Mouse (Mus musculus) lung, embryonic 14.5 days (tissue): ENCODE measurements around the gene Usf1. TPM values are rescaled to one million over a fixed set of nuclear protein-coding genes. Genes with fewer than 3 reads are reported as not detected.

Experiments
- ATAC-seq: fragments of 200-750 bp; cut with Nextera tagmentation; 2 replicates; pipeline ENCODE4 v1.8.0; 2017; ENCODE audit warnings: mild to moderate bottlenecking, moderate TSS enrichment, moderate library complexity; ENCODE audit not compliant: insufficient read depth
- DNase-seq: peaks from one replicate; pipeline ENCODE4 v3.0.0-alpha.2; 2015
- H3K27ac ChIP-seq: fragments of 300-500 bp; sonication (generic); 2 replicates; pipeline ENCODE4 v1.5.1; 2014; ENCODE audit warnings: low read depth, mild to moderate bottlenecking, moderate library complexity
- H3K27me3 ChIP-seq: fragments of 300-500 bp; sonication (generic); 2 replicates; pipeline ENCODE4 v1.6.1; 2014; ENCODE audit warnings: low read length, control low read depth; ENCODE audit not compliant: insufficient read depth
- H3K36me3 ChIP-seq: fragments of 300-500 bp; sonication (generic); 2 replicates; pipeline ENCODE4 v1.6.1; 2014; ENCODE audit warnings: control low read depth; ENCODE audit not compliant: insufficient read depth
- H3K4me1 ChIP-seq: fragments of 300-500 bp; sonication (generic); 2 replicates; pipeline ENCODE4 v1.6.1; 2014; ENCODE audit warnings: antibody characterized with exemption, control low read depth; ENCODE audit not compliant: insufficient read depth
- H3K4me2 ChIP-seq: fragments of 300-500 bp; sonication (generic); 2 replicates; pipeline ENCODE4 v1.6.1; 2014; ENCODE audit warnings: mild to moderate bottlenecking
- H3K4me3 ChIP-seq: fragments of 300-500 bp; sonication (generic); 2 replicates; pipeline ENCODE4 v1.5.1; 2014; ENCODE audit warnings: low read depth, low read length
- H3K9ac ChIP-seq: fragments of 300-500 bp; sonication (generic); 2 replicates; pipeline ENCODE4 v1.6.1; 2014
- H3K9me3 ChIP-seq: fragments of 300-500 bp; sonication (generic); 2 replicates; pipeline ENCODE4 v1.6.1; 2016; ENCODE audit warnings: low read depth, low read length, control low read depth
- CTCF ChIP-seq: IDR thresholded peaks from 2 replicates; pipeline ENCODE4 v1.5.1; 2016; ENCODE audit warnings: antibody characterized with exemption, low read depth
- WGBS: fragments of 180-500 bp; shearing (Covaris S2); extraction: QIAGEN DNeasy Blood & Tissue Kit; methylation state at CpG from one replicate; pipeline ENCODE4 v1.1.7; 2014; 5-methylcytosine and 5-hydroxymethylcytosine counted together
- polyA plus RNA-seq: library from polyadenylated mRNA; unstranded; fragments of >200 nt; fragmentation: Nextera tagmentation; extraction: Ambion mirVana; gene quantifications from 2 replicates; pipeline ENCODE4 v1.2.1, GENCODE M21; 2014

Usf1 gene
- polyA plus RNA-seq, 1 experiment from 2014 or later: 81.0 TPM

DNA sequence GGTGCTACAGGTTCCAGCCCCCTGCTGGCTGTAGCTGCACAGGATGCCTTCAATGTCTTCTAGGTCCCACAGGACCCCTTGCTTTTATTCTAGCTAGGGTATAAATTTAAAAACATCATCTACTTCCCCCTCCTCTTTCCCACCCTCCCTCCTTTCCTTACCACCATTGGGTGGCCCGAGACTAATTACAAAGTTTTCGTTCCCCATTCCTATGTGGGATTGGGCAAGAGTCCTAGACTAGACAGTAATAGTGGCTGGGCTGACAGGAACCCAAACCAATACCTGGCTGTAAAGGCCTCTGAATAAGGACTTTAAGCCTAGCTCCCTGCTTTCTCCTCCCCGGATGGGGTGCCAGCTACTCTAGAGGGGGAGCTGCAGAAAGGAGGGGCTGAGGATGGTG lies 52.0 kb downstream of the Usf1 start:
- H3K27ac ChIP-seq: no peak overlapping the region
- peaks cover 28% of the 10 kb centered on the region; the same call in 1 of the 2 replicates for H3K36me3 ChIP-seq
- H3K9me3 ChIP-seq: no peaks in the 10 kb centered on the region
- no peak overlapping the region for H3K4me2 ChIP-seq
- ATAC-seq (no peak), DNase-seq (no peak)
- no peaks in the 10 kb centered on the region for H3K27me3 ChIP-seq
- no peak overlapping the region for H3K9ac ChIP-seq
- H3K4me3 ChIP-seq: no peak overlapping the region
- WGBS: 94% methylated on average over 3 of the region's 3 CpGs
- TF ChIP-seq CTCF: no peak
- no peaks in the 10 kb centered on the region for H3K4me1 ChIP-seq

DNA sequence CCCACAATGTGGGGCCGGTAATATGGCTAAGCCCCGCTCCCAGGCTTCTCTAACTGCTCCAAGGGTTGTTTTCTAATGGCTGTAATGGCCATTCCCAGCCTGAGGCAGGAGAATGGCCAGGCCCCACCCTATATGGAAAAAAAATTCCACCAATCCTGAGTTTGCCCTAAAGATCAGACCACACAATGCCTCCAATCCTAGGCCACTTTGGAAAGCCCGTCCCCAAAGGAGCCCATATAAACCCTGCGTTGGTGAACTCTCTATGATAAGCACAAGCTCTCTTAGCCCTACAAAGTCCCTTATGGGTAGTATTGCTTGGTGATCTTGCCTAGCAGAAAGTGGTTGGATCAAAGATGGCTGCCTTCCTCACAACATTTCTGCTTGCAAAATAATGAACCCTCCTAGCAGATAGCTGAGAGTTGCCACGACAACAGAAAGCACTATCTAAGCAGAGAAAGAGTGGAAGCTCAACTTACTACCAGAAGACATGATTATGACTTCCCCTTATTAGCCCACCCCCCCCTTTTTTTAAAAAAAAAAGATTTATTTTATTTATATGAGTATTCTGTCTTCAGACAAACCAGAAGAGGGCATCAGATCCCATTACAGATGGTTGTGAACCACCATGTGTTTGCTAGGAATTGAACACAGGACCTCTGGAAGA lies 54.8 kb downstream of the Usf1 start:
- ATAC-seq: no peak
- Histone ChIP-seq H3K4me1 (no peaks in the 10 kb centered on the region), H3K36me3 (peaks cover 24% of the 10 kb centered on the region; the same call in 1 of the 2 replicates), H3K9ac (no peak overlapping the region), H3K27ac (no peak overlapping the region), H3K27me3 (no peaks in the 10 kb centered on the region), H3K4me3 (no peak overlapping the region), H3K4me2 (no peak overlapping the region), H3K9me3 (no peaks in the 10 kb centered on the region)
- DNase-seq: no peak
- no peak for TF ChIP-seq CTCF
- WGBS: 88% methylated on average over 5 of the region's 5 CpGs

DNA sequence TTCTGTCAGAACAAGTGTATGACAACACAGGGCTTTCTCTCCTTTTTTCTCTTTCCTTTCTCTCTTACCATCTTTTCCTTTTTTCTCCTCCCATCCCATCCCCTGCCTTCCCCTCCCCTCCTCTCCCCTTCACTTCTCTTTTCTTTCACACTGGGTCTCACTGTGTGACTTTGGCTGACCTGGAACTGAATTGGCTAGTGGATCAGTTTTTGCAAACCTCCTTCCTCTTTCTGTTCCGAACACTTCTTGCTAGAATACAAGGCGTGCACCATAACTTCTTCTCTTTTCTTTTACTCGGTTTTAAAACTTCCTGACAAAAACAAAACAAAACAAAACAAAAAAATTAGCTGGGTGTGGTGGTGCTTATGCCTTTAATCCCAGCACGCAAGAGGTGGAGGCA lies 55.5 kb downstream of the Usf1 start:
- ATAC-seq: no peak
- no peaks in the 10 kb centered on the region for H3K27me3 ChIP-seq
- 85% methylated on average over 4 of the region's 4 CpGs for WGBS

More for the DNA sequence above, 55.5 kb downstream of the Usf1 start:
- no peak for TF ChIP-seq CTCF
- Histone ChIP-seq H3K36me3 (peaks cover 19% of the 10 kb centered on the region; the same call in 1 of the 2 replicates), H3K4me1 (no peaks in the 10 kb centered on the region), H3K9ac (no peak overlapping the region), H3K9me3 (no peaks in the 10 kb centered on the region), H3K4me2 (no peak overlapping the region), H3K4me3 (no peak overlapping the region), H3K27ac (no peak overlapping the region)
- no peak for DNase-seq

Other genes with a start within 250 kb of the Usf1 start
- gene Pcp4l1, start 215.0 kb upstream of the Usf1 start, polyA plus RNA-seq: 5.7 and 6.0 TPM in 2 replicates
- gene Nr1i3, start 197.3 kb upstream of the Usf1 start, polyA plus RNA-seq: 0.13 and 0.23 TPM in 2 replicates
- 33.7 and 37.9 TPM in 2 replicates for gene Tomm40l, start 188.8 kb upstream of the Usf1 start, polyA plus RNA-seq
- 1.6 and 3.7 TPM in 2 replicates for gene Apoa2, start 186.3 kb upstream of the Usf1 start, polyA plus RNA-seq
- gene Fcer1g, start 176.9 kb upstream of the Usf1 start, polyA plus RNA-seq: 44.2 and 47.3 TPM in 2 replicates
- 6.6 and 7.5 TPM in 2 replicates for gene Adamts4, start 160.9 kb upstream of the Usf1 start, polyA plus RNA-seq
- gene Ndufs2, start 159.9 kb upstream of the Usf1 start, polyA plus RNA-seq: 244 and 250 TPM in 2 replicates
- 80.3 and 94.3 TPM in 2 replicates for gene B4galt3, start 141.0 kb upstream of the Usf1 start, polyA plus RNA-seq
- gene Ppox, start 130.1 kb upstream of the Usf1 start, polyA plus RNA-seq: 50.9 and 51.7 TPM in 2 replicates
- 73.9 and 86.0 TPM in 2 replicates for gene Usp21, start 123.3 kb upstream of the Usf1 start, polyA plus RNA-seq
- gene Ufc1, start 116.3 kb upstream of the Usf1 start, polyA plus RNA-seq: 107 and 108 TPM in 2 replicates
- 48.8 and 48.9 TPM in 2 replicates for gene Dedd, start 82.2 kb upstream of the Usf1 start, polyA plus RNA-seq
- gene Nit1, start 65.7 kb upstream of the Usf1 start, polyA plus RNA-seq: 27.5 and 30.1 TPM in 2 replicates
- gene Pfdn2, start 65.6 kb upstream of the Usf1 start, polyA plus RNA-seq: 40.0 and 44.5 TPM in 2 replicates
- 1.0 and 1.5 TPM in 2 replicates for gene Klhdc9, start 50.5 kb upstream of the Usf1 start, polyA plus RNA-seq
- gene Nectin4, start 41.2 kb upstream of the Usf1 start, polyA plus RNA-seq: 2.3 and 2.4 TPM in 2 replicates
- gene Arhgap30, start 22.4 kb upstream of the Usf1 start, polyA plus RNA-seq: 0.91 and 1.6 TPM in 2 replicates
- gene Tstd1, start 7.6 kb downstream of the Usf1 start, polyA plus RNA-seq: 2.0 and 3.4 TPM in 2 replicates
- gene F11r, start 26.2 kb downstream of the Usf1 start, polyA plus RNA-seq: 83.6 and 91.3 TPM in 2 replicates
- 10.1 and 11.0 TPM in 2 replicates for gene Alyref2, start 92.2 kb downstream of the Usf1 start, polyA plus RNA-seq
- not detected in 2 replicates for gene Itln1, start 124.0 kb downstream of the Usf1 start, polyA plus RNA-seq
- 0.31 TPM in 1 of 2 replicates, not detected in the other for gene Cd244a, start 147.9 kb downstream of the Usf1 start, polyA plus RNA-seq
- 0.14 TPM in 1 of 2 replicates, not detected in the other for gene Ly9, start 196.1 kb downstream of the Usf1 start, polyA plus RNA-seq
- 0.20 TPM in 1 of 2 replicates, not detected in the other for gene Slamf7, start 241.7 kb downstream of the Usf1 start, polyA plus RNA-seq